ENCODE assay signal across 8 mouse cellular contexts in the genomic region with DNA sequence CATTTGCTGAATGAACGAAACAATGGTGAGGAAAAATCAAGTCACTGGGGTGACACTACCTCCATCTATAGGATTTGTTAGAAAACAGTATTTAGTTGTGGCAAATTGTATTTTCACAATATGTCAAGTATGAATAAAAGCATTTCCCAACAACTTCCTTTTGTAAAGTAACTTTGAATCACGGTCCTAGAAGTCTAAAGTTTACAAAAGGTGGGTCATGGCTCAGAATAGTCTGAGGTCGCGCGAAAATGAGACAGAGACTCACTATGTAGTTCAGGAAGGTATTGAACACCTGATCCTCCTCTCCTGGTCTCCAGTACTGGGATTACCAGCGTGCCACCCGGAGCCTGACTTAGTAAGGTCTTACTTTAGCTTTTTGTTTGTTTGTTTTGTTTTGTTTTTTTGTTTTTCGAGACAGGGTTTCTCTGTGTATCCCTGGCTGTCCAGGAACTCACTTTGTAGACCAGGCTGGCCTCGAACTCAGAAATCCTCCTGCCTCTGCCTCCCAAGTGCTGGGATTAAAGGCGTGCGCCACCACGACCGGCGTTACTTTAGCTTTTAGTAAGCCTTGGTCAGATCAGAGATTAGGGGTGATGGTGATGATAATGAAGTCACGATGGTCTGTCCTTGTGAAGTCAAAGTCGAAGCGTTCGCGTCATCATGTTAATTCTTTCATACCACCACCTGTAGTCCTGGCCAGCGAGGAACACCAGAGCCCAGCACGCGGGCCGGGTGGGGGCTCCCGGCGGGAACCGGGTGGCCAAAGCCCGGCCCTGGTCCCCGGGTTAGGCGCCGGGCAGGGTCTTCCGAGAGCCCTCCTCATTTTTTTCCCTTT. TPM values are rescaled to one million over a fixed set of nuclear protein-coding genes. Genes with fewer than 3 reads are reported as not detected.
DNase-seq lines count a peak whose midpoint lies in the region; ATAC-seq lines count a peak whose summit lies in the region.

A gene (plus strand): TSS at position 689 of the 835 bp plus-strand sequence.

- H3K4me3 ChIP-seq in kidney, embryonic 15.5 days (replicated peaks): peak within 1 kb of the TSS; percentile 80
- H3K4me3 ChIP-seq in embryonic facial prominence, embryonic 13.5 days: peak within 1 kb of the TSS; percentile 76
- peak within 1 kb of the TSS; percentile 70 for H3K4me3 ChIP-seq in liver, embryonic 11.5 days (ENCODE audit: low read depth, low read length)
- H3K4me3 ChIP-seq in stomach, embryonic 14.5 days (ENCODE audit: low read depth, low read length): peak within 1 kb of the TSS; percentile 73

- 30% methylated on average over 31 of the region's 31 CpGs for WGBS in kidney, embryonic 15.5 days
- 29% methylated on average over 31 of the region's 31 CpGs for WGBS in embryonic facial prominence, embryonic 13.5 days
- 26% methylated on average over 31 of the region's 31 CpGs for WGBS in liver, embryonic 11.5 days
- WGBS in stomach, embryonic 14.5 days: 29% methylated on average over 31 of the region's 31 CpGs

- peaks cover 12% of the 10 kb centered on the region for H3K4me1 ChIP-seq in kidney, embryonic 15.5 days
- peaks cover 5% of the 10 kb centered on the region; the same call in 1 of the 2 replicates for H3K4me1 ChIP-seq in embryonic facial prominence, embryonic 13.5 days
- H3K4me1 ChIP-seq in liver, embryonic 11.5 days (replicated peaks; ENCODE audit: control insufficient read depth, insufficient read depth, low read length): no peaks in the 10 kb centered on the region
- 0 out of 2 replicates have a peak, but pooled peaks cover 9% of the 10 kb centered on the region for H3K4me1 ChIP-seq in stomach, embryonic 14.5 days (ENCODE audit: control insufficient read depth, insufficient read depth, low read length)

- no peak for DNase-seq in kidney, adult 11 months
- DNase-seq in ES-CJ7 (ENCODE audit: low read depth, low spot score): peak; percentile 58
- peak; percentile 37 for DNase-seq in liver, embryonic 11.5 days (ENCODE audit: low spot score)
- no peak for DNase-seq in spleen, postnatal 14 days (ENCODE audit: low spot score in 2 of 2)

- H3K9ac ChIP-seq in kidney, embryonic 15.5 days: peak within 1 kb of the TSS; percentile 85
- peak within 1 kb of the TSS; percentile 93 for H3K9ac ChIP-seq in embryonic facial prominence, embryonic 13.5 days
- H3K9ac ChIP-seq in liver, embryonic 11.5 days (ENCODE audit: low read depth, low read length): peak within 1 kb of the TSS; percentile 92
- peak within 1 kb of the TSS; percentile 82 for H3K9ac ChIP-seq in stomach, embryonic 14.5 days (replicated peaks; ENCODE audit: low read depth, low read length)

- H3K9me3 ChIP-seq in kidney, embryonic 15.5 days (replicated peaks): no peaks in the 10 kb centered on the region
- no peaks in the 10 kb centered on the region for H3K9me3 ChIP-seq in embryonic facial prominence, embryonic 13.5 days
- H3K9me3 ChIP-seq in liver, embryonic 11.5 days (ENCODE audit: control insufficient read depth, low read length): no peaks in the 10 kb centered on the region
- H3K9me3 ChIP-seq in stomach, embryonic 14.5 days (ENCODE audit: control insufficient read depth, low read depth, low read length): no peaks in the 10 kb centered on the region

- no peaks in the 10 kb centered on the region for H3K27me3 ChIP-seq in kidney, embryonic 15.5 days
- no peaks in the 10 kb centered on the region for H3K27me3 ChIP-seq in embryonic facial prominence, embryonic 13.5 days
- no peaks in the 10 kb centered on the region for H3K27me3 ChIP-seq in liver, embryonic 11.5 days (replicated peaks; ENCODE audit: control insufficient read depth, insufficient read depth, low read length)
- no peaks in the 10 kb centered on the region for H3K27me3 ChIP-seq in stomach, embryonic 14.5 days (ENCODE audit: control insufficient read depth, insufficient read depth, low read length)

- peak within 1 kb of the TSS; percentile 78 for H3K4me2 ChIP-seq in kidney, embryonic 15.5 days
- peak within 1 kb of the TSS; percentile 65 for H3K4me2 ChIP-seq in embryonic facial prominence, embryonic 13.5 days
- peak within 1 kb of the TSS; percentile 93 for H3K4me2 ChIP-seq in liver, embryonic 11.5 days
- H3K4me2 ChIP-seq in stomach, embryonic 14.5 days (replicated peaks; ENCODE audit: low read depth, low read length): peak within 1 kb of the TSS; percentile 40

- no peaks in the 10 kb centered on the region for H3K36me3 ChIP-seq in kidney, embryonic 15.5 days
- no peaks in the 10 kb centered on the region for H3K36me3 ChIP-seq in embryonic facial prominence, embryonic 13.5 days
- H3K36me3 ChIP-seq in liver, embryonic 11.5 days (ENCODE audit: control insufficient read depth, insufficient read depth, low read length): no peaks in the 10 kb centered on the region
- H3K36me3 ChIP-seq in stomach, embryonic 14.5 days (ENCODE audit: control insufficient read depth, insufficient read depth, low read length): no peaks in the 10 kb centered on the region

- H3K27ac ChIP-seq in kidney, embryonic 15.5 days: peak within 1 kb of the TSS; percentile 99
- H3K27ac ChIP-seq in embryonic facial prominence, embryonic 13.5 days: peak within 1 kb of the TSS; percentile 99
- H3K27ac ChIP-seq in liver, embryonic 11.5 days (ENCODE audit: low read depth, low read length): peak within 1 kb of the TSS; percentile 98
- H3K27ac ChIP-seq in stomach, embryonic 14.5 days (ENCODE audit: low read length): peak within 1 kb of the TSS; percentile 100

- ATAC-seq in kidney, embryonic 15.5 days (replicated peaks; ENCODE audit: low FRiP score): no peak
- ATAC-seq in embryonic facial prominence, embryonic 13.5 days (ENCODE audit: insufficient number of reproducible peaks, insufficient read depth, low FRiP score, low TSS enrichment, low read depth): no peak
- no peak; a peak in 1 of 4 replicates for ATAC-seq in hematopoietic stem cell, adult 5-6 weeks (replicated peaks in 1 of 2; ENCODE audit: insufficient read depth in 1 of 2, low FRiP score in 2 of 2, low TSS enrichment in 1 of 2, low read depth in 1 of 2, poor library complexity in 2 of 2, severe bottlenecking in 2 of 2)
- ATAC-seq in liver, embryonic 11.5 days (replicated peaks; ENCODE audit: low FRiP score): no peak
- no peak for ATAC-seq in stomach, embryonic 14.5 days (ENCODE audit: insufficient number of reproducible peaks, insufficient read depth, low FRiP score, low read depth)

RNA-seq across cellular contexts. Expression of the gene that starts here (rescaled TPM):
- 12.2 and 12.3 TPM in 2 replicates for polyA plus RNA-seq in kidney, embryonic 15.5 days (2015; fragmentation: Nextera tagmentation; extraction: Ambion mirVana)
- polyA plus RNA-seq in embryonic facial prominence, embryonic 13.5 days (2015; fragmentation: Nextera tagmentation; extraction: Ambion mirVana): 13.5 and 17.5 TPM in 2 replicates
- total RNA-seq in hematopoietic stem cell, adult 5-6 weeks (2017): 83.7 and 88.9 TPM in 2 replicates
- 10.7 and 11.2 TPM in 2 replicates for polyA plus RNA-seq in liver, embryonic 11.5 days (2014; fragmentation: Nextera tagmentation; extraction: Ambion mirVana)
- polyA plus RNA-seq in stomach, embryonic 14.5 days (2014; fragmentation: Nextera tagmentation; extraction: Ambion mirVana): 18.6 and 21.0 TPM in 2 replicates

Comparison
In these comparisons a context has a peak if more than half of its experiments do, and no peak if none do; other contexts are left out.
1. H3K4me2 ChIP-seq: peak in every context shown above with its lines; median percentile 93 in liver, embryonic 11.5 days; 78 in kidney, embryonic 15.5 days; 65 in embryonic facial prominence, embryonic 13.5 days; 40 in stomach, embryonic 14.5 days.
2. DNase-seq: peak in ES-CJ7 (single experiment) and liver, embryonic 11.5 days (single experiment); none in kidney, adult 11 months (single experiment) and spleen, postnatal 14 days (0 of 2).
3. Peak in every context shown above with its lines, with median percentiles within 50 percentile points of each other: H3K27ac ChIP-seq, H3K4me3 ChIP-seq and H3K9ac ChIP-seq.